Comparison of ENCODE assay signal across 24 mouse cellular contexts in genomic region chr5:134193664-134194063, GRCm38 (mm10). TPM values are rescaled to one million over a fixed set of nuclear protein-coding genes. Genes with fewer than 3 reads are reported as not detected.
DNase-seq lines count a peak whose midpoint lies in the region; ATAC-seq and TF ChIP-seq lines count a peak whose summit lies in the region.
"Had no signal": no experiment of that assay in that cellular context is flagged by ENCODE, and none has a peak within 500 bp of the region (broad histone marks: within the 10 kb centered on the region; RNA-seq: fewer than 3 reads in every experiment).

No protein-coding gene starts in this region.

- no peak overlapping the region for H3K4me2 ChIP-seq in forebrain, embryonic 12.5 days
- no peak overlapping the region for H3K4me2 ChIP-seq in hindbrain, postnatal 0 days (ENCODE audit: low read depth, low read length)
- H3K4me2 ChIP-seq: heart, embryonic 13.5 days; hindbrain, embryonic 14.5 days had no signal

- H3K27me3 ChIP-seq in forebrain, embryonic 12.5 days, result no peaks in the 10 kb centered on the region
- no peaks in the 10 kb centered on the region for H3K27me3 ChIP-seq in hindbrain, postnatal 0 days (ENCODE audit: insufficient read depth, low read length)
- H3K27me3 ChIP-seq: heart, embryonic 13.5 days had no signal

- peak; percentile 64 for ATAC-seq in granulocyte monocyte progenitor cell, adult 5-6 weeks (replicated peaks; ENCODE audit: poor library complexity, severe bottlenecking)
- 0 out of 2 replicates have a peak, but pooled peaks have one; percentile 20 for ATAC-seq in monocyte, adult 5-6 weeks (replicated peaks; ENCODE audit: insufficient number of reproducible peaks, low FRiP score, low TSS enrichment, poor library complexity, severe bottlenecking)
- no peak for ATAC-seq in forebrain, embryonic 12.5 days (ENCODE audit: low FRiP score)
- ATAC-seq in hindbrain, postnatal 0 days, result no peak
- ATAC-seq: activated CD4-positive, CD25-positive, alpha-beta regulatory T cell, adult 4 months; CD4-positive, CD25-positive, alpha-beta regulatory T cell, adult 4 months; forebrain, embryonic 14.5 days; forebrain, postnatal 0 days had no signal

- no peaks in the 10 kb centered on the region for H3K4me1 ChIP-seq in forebrain, embryonic 12.5 days
- no peaks in the 10 kb centered on the region for H3K4me1 ChIP-seq in hindbrain, postnatal 0 days (ENCODE audit: insufficient read depth, low read length)
- H3K4me1 ChIP-seq: forebrain, embryonic 10.5 days; heart, embryonic 10.5 days; heart, embryonic 13.5 days had no signal

- no peak overlapping the region for H3K27ac ChIP-seq in forebrain, embryonic 12.5 days
- no peak overlapping the region for H3K27ac ChIP-seq in hindbrain, postnatal 0 days
- H3K27ac ChIP-seq: forebrain, embryonic 10.5 days; heart, adult 2 months; heart, embryonic 10.5 days; heart, embryonic 13.5 days; hindbrain, embryonic 14.5 days had no signal

- no peak for TF ChIP-seq CTCF in hindbrain, postnatal 0 days (IDR thresholded peaks at IDR 0.05; ENCODE audit: low read depth)

- H3K9me3 ChIP-seq in forebrain, embryonic 12.5 days, result no peaks in the 10 kb centered on the region
- H3K9me3 ChIP-seq in hindbrain, postnatal 0 days (ENCODE audit: low read length), result no peaks in the 10 kb centered on the region
- H3K9me3 ChIP-seq: forebrain, embryonic 10.5 days; heart, embryonic 10.5 days; heart, embryonic 13.5 days had no signal

- no peak overlapping the region for H3K9ac ChIP-seq in forebrain, embryonic 12.5 days
- H3K9ac ChIP-seq in hindbrain, postnatal 0 days (replicated peaks; ENCODE audit: low read length), result no peak overlapping the region
- H3K9ac ChIP-seq: forebrain, postnatal 0 days; heart, embryonic 13.5 days; hindbrain, embryonic 14.5 days had no signal

- no peak overlapping the region for H3K4me3 ChIP-seq in forebrain, embryonic 12.5 days (replicated peaks)
- H3K4me3 ChIP-seq in hindbrain, postnatal 0 days (ENCODE audit: low read length), result no peak overlapping the region
- H3K4me3 ChIP-seq: forebrain, embryonic 10.5 days; heart, adult 2 months; heart, embryonic 10.5 days; heart, embryonic 13.5 days had no signal

- DNase-seq in urinary bladder, postnatal 14 days (ENCODE audit: low spot score), result peak; percentile 54
- DNase-seq in urinary bladder, adult 2 months (ENCODE audit: low spot score), result no peak
- no peak for DNase-seq in hindbrain, postnatal 0 days (ENCODE audit: low spot score)
- DNase-seq: adrenal gland, adult 8-10 months; adrenal gland, postnatal 25 days; cerebellum, adult 11-12 months; cerebellum, adult 8-10 months; cerebellum, postnatal 10 days; cerebellum, postnatal 36 days; forebrain, postnatal 0 days; gastrocnemius, postnatal 25 days; heart, adult 2 months; heart, postnatal 14 days; heart, postnatal 4 days had no signal

- H3K36me3 ChIP-seq in forebrain, embryonic 12.5 days (replicated peaks), result peaks cover 36% of the 10 kb centered on the region
- peaks cover 17% of the 10 kb centered on the region for H3K36me3 ChIP-seq in hindbrain, postnatal 0 days (ENCODE audit: insufficient read depth, low read length)

- WGBS in forebrain, embryonic 12.5 days, result 88% methylated on average over 8 of the region's 8 CpGs
- WGBS in hindbrain, postnatal 0 days, result 91% methylated on average over 8 of the region's 8 CpGs

RNA-seq across cellular contexts. Expression of gene Gtf2ird2, which starts 9.8 kb away (rescaled TPM):
- 9.4 and 10.9 TPM in 2 replicates for polyA plus RNA-seq in urinary bladder, adult 2 months (2012; rRNA removed)
- total RNA-seq in granulocyte monocyte progenitor cell, adult 5-6 weeks (2014; fragmentation: Nextera tagmentation), result 1.3 and 15.1 TPM in 2 replicates
- 3.9 and 5.0 TPM in 2 replicates for total RNA-seq in granulocyte monocyte progenitor cell, adult 5-6 weeks (2017)
- total RNA-seq in monocyte, adult 5-6 weeks (2017), result 6.5 to 10.0 TPM (median 8.9 TPM) in 3 replicates
- 11.6 and 12.4 TPM in 2 replicates for polyA plus RNA-seq in forebrain, embryonic 12.5 days (2016; fragmentation: Nextera tagmentation; extraction: Ambion mirVana)
- total RNA-seq in hindbrain, postnatal 0 days (2014; rRNA removed), result 14.6 and 19.7 TPM in 2 replicates
- polyA plus RNA-seq in hindbrain, postnatal 0 days (2015; fragmentation: Nextera tagmentation; extraction: Ambion mirVana), result 11.6 and 12.6 TPM in 2 replicates

RNA-seq across cellular contexts. Expression of gene Rcc1l, which starts 17.1 kb away (rescaled TPM):
- polyA plus RNA-seq in urinary bladder, adult 2 months (2012; rRNA removed), result 14.4 and 18.2 TPM in 2 replicates
- total RNA-seq in granulocyte monocyte progenitor cell, adult 5-6 weeks (2014; fragmentation: Nextera tagmentation), result 22.9 and 25.7 TPM in 2 replicates
- total RNA-seq in granulocyte monocyte progenitor cell, adult 5-6 weeks (2017), result 8.7 and 9.7 TPM in 2 replicates
- 2.5 to 6.9 TPM (median 6.3 TPM) in 3 replicates for total RNA-seq in monocyte, adult 5-6 weeks (2017)
- 29.4 TPM in 2 replicates for polyA plus RNA-seq in forebrain, embryonic 12.5 days (2016; fragmentation: Nextera tagmentation; extraction: Ambion mirVana)
- 20.6 and 23.0 TPM in 2 replicates for total RNA-seq in hindbrain, postnatal 0 days (2014; rRNA removed)
- 21.5 and 21.7 TPM in 2 replicates for polyA plus RNA-seq in hindbrain, postnatal 0 days (2015; fragmentation: Nextera tagmentation; extraction: Ambion mirVana)

RNA-seq across cellular contexts. Expression of gene Ncf1, which starts 35.8 kb away (rescaled TPM):
- 18.8 and 30.3 TPM in 2 replicates for polyA plus RNA-seq in urinary bladder, adult 2 months (2012; rRNA removed)
- 163 and 170 TPM in 2 replicates for total RNA-seq in granulocyte monocyte progenitor cell, adult 5-6 weeks (2014; fragmentation: Nextera tagmentation)
- 165 and 177 TPM in 2 replicates for total RNA-seq in granulocyte monocyte progenitor cell, adult 5-6 weeks (2017)
- 101 to 207 TPM (median 172 TPM) in 3 replicates for total RNA-seq in monocyte, adult 5-6 weeks (2017)
- polyA plus RNA-seq in forebrain, embryonic 12.5 days (2016; fragmentation: Nextera tagmentation; extraction: Ambion mirVana), result 1.4 and 2.0 TPM in 2 replicates
- total RNA-seq in hindbrain, postnatal 0 days (2014; rRNA removed), result 2.8 and 4.9 TPM in 2 replicates
- 2.0 and 2.3 TPM in 2 replicates for polyA plus RNA-seq in hindbrain, postnatal 0 days (2015; fragmentation: Nextera tagmentation; extraction: Ambion mirVana)

Comparison
In these comparisons a context has a peak if more than half of its experiments do, and no peak if none do; other contexts are left out.
1. ATAC-seq: peak in granulocyte monocyte progenitor cell, adult 5-6 weeks (single experiment) and monocyte, adult 5-6 weeks (single experiment); none in forebrain, embryonic 12.5 days (single experiment) and hindbrain, postnatal 0 days (single experiment).
2. RNA of gene Ncf1, which starts 35.8 kb away (total RNA-seq): 163 to 177 TPM in granulocyte monocyte progenitor cell, adult 5-6 weeks and 101 to 207 TPM in monocyte, adult 5-6 weeks; 2.8 to 4.9 TPM in hindbrain, postnatal 0 days; every median in the first group is over 10 times any median in the second.